Mouse (Mus musculus) heart, postnatal 0 days (tissue): ENCODE results near the gene Neu4. TPM values are rescaled to one million over a fixed set of nuclear protein-coding genes. Genes with fewer than 3 reads are reported as not detected.

Experiments used
- ATAC-seq: fragments of 200-750 bp; cut with Nextera tagmentation; 2 replicates; pipeline ENCODE4 v1.8.0; 2017; ENCODE audit warnings: low read depth, moderate number of reproducible peaks, moderate library complexity; ENCODE audit not compliant: insufficient read depth
- DNase-seq: peaks from one replicate; pipeline ENCODE4 v3.0.0-alpha.2; 2016; ENCODE audit warnings: low spot score
- H3K27ac ChIP-seq: fragments of 300-500 bp; sonication (generic); 2 replicates; pipeline ENCODE4 v1.5.1; 2014; ENCODE audit warnings: low read depth, mild to moderate bottlenecking
- H3K27me3 ChIP-seq: fragments of 300-500 bp; sonication (generic); 2 replicates; pipeline ENCODE4 v1.6.1; 2014; ENCODE audit warnings: low read length, mixed read lengths; ENCODE audit not compliant: control insufficient read depth, insufficient read depth
- H3K36me3 ChIP-seq: fragments of 300-500 bp; sonication (generic); replicated peaks from 2 replicates; pipeline ENCODE4 v1.6.1; 2014; ENCODE audit warnings: low read length, mixed read lengths; ENCODE audit not compliant: control insufficient read depth, insufficient read depth
- H3K4me1 ChIP-seq: fragments of 300-500 bp; sonication (generic); 2 replicates; pipeline ENCODE4 v1.6.1; 2014; ENCODE audit warnings: antibody characterized with exemption; ENCODE audit not compliant: control insufficient read depth, insufficient read depth
- H3K4me2 ChIP-seq: fragments of 300-500 bp; sonication (generic); 2 replicates; pipeline ENCODE4 v1.6.1; 2014; ENCODE audit warnings: low read depth, mild to moderate bottlenecking, low read length, moderate library complexity
- H3K4me3 ChIP-seq: fragments of 300-500 bp; sonication (generic); 2 replicates; pipeline ENCODE4 v1.5.1; 2014; ENCODE audit warnings: low read depth, low read length
- H3K9ac ChIP-seq: fragments of 300-500 bp; sonication (generic); replicated peaks from 2 replicates; pipeline ENCODE4 v1.6.1; 2014; ENCODE audit warnings: low read depth, low read length, mixed read lengths
- H3K9me3 ChIP-seq: fragments of 300-500 bp; sonication (generic); replicated peaks from 2 replicates; pipeline ENCODE4 v1.6.1; 2016; ENCODE audit warnings: low read length; ENCODE audit not compliant: control insufficient read depth
- CTCF ChIP-seq: IDR thresholded peaks from 2 replicates; pipeline ENCODE4 v1.5.1; 2016; ENCODE audit warnings: antibody characterized with exemption, control low read depth, low read depth
- EP300 ChIP-seq: IDR thresholded peaks from 2 replicates; pipeline ENCODE4 v1.6.1; 2016; ENCODE audit warnings: antibody characterized with exemption, low read depth
- WGBS: fragments of 180-500 bp; shearing (Covaris S2); extraction: QIAGEN DNeasy Blood & Tissue Kit; methylation state at CpG from one replicate; pipeline ENCODE4 v1.1.7; 2014; 5-methylcytosine and 5-hydroxymethylcytosine counted together
- polyA plus RNA-seq: library from polyadenylated mRNA; unstranded; fragments of >200 nt; fragmentation: Nextera tagmentation; extraction: Ambion mirVana; gene quantifications from 2 replicates; pipeline ENCODE4 v1.2.1, GENCODE M21; 2015
- total RNA-seq: library from RNA; depleted of rRNA; stranded (reverse); fragments of >200 nt; gene quantifications from 2 replicates; pipeline ENCODE4 v1.2.3, GENCODE M21; 2014; ENCODE audit warnings: low replicate concordance

Neu4 gene
- total and polyA plus RNA-seq, 2 experiments from 2014 or later, result not detected

DNA sequence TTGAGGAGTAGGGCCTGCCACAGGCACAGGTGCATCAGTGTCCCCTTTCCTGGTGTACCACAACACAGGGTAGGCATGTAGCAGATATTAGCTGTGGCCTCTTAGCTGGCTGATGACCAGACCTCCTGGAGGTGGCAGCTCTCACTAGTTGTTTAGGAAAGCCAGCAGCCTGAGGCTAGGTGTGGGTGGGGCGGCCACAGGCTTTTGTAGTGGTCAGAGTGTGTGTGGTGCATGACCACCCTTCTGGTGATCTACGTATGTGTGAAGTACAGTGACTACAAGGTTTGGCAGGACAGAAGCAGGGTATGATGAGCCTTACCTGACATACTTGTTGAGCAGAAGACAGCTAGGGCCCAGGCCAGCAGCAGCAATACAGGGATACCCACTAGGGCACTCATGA is 20.1 kb downstream of the Neu4 start:
- no peak for DNase-seq
- Histone ChIP-seq H3K4me2 (no peak overlapping the region), H3K9me3 (no peaks in the 10 kb centered on the region), H3K4me3 (no peak overlapping the region), H3K27ac (no peak overlapping the region), H3K36me3 (no peaks in the 10 kb centered on the region), H3K4me1 (no peaks in the 10 kb centered on the region), H3K9ac (no peak overlapping the region), H3K27me3 (no peaks in the 10 kb centered on the region)
- ATAC-seq, result no peak
- WGBS, result 80% methylated on average over 2 of the region's 2 CpGs
- TF ChIP-seq EP300 (no peak), CTCF (no peak)

DNA sequence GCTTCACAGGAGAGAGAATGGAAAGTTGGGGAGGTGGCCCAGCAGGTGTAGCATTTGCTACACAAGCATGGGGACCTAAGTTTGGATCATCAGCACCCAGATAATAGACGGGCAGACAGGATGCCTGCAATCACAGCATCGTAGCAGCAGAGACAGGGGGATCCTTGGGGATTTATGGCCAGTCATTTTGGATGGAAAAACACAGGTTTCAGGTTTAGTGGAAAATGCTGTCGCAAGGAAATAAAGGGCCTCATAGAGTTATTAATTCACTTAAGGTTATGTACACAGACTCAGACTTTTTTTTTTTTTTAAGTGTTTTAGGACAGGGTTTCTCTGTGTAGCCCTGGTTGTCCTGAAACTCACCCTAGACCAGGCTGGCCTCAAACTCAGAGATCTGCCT is 25.3 kb downstream of the Neu4 start:
- H3K36me3 ChIP-seq, result no peaks in the 10 kb centered on the region
- TF ChIP-seq CTCF, result no peak
- no peak for TF ChIP-seq EP300
- H3K4me2 ChIP-seq, result no peak overlapping the region
- H3K4me1 ChIP-seq, result no peaks in the 10 kb centered on the region
- no peak overlapping the region for H3K9ac ChIP-seq
- WGBS, result 74% methylated on average over 3 of the region's 3 CpGs
- H3K4me3 ChIP-seq, result no peak overlapping the region
- H3K27me3 ChIP-seq, result no peaks in the 10 kb centered on the region
- no peaks in the 10 kb centered on the region for H3K9me3 ChIP-seq
- DNase-seq (no peak), ATAC-seq (no peak)
- H3K27ac ChIP-seq, result no peak overlapping the region

DNA sequence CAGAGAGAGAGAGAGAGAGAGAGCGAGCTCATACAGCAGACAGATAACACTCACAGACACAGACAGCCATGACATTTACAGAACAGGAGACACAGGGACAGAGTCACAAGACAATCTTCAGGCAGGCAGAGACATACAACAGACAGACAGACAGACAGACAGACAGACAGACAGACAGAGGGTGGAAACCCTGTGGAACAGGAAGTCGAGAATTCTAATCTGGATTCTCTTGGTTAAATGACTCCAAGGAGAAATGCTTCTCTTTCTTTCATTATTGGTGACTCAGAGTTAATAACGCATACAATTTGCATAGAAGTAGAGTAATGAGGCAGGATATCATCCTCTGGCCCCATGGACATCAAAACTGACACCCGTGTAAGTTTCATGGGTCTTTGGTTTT is 26.3 kb downstream of the Neu4 start:
- Histone ChIP-seq H3K9me3 (no peaks in the 10 kb centered on the region), H3K4me3 (no peak overlapping the region), H3K27ac (no peak overlapping the region), H3K4me1 (no peaks in the 10 kb centered on the region), H3K4me2 (no peak overlapping the region), H3K9ac (no peak overlapping the region), H3K27me3 (no peaks in the 10 kb centered on the region), H3K36me3 (no peaks in the 10 kb centered on the region)
- DNase-seq (no peak), ATAC-seq (no peak)
- TF ChIP-seq CTCF, result no peak
- no peak for TF ChIP-seq EP300
- 62% methylated on average over 4 of the region's 4 CpGs for WGBS

DNA sequence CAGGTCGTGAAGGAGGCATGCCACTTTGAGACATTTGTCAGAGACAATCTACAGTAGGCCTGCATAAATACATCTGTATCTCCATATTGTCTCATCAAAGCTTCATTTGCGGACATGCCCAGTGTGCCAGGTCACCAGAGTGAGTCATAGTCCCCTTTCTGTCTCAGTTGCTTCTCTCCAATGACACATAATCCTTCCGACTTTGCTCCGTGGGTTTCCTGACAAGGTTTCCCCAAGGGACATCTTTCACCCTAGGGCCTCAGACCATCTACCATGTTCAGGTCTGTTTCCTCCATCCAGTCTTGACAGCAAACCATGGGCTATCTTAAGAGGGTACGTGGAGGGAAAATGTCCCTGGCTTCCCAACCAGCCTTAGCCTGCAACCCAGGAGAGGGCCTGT is 30.9 kb downstream of the Neu4 start:
- Histone ChIP-seq H3K4me1 (no peaks in the 10 kb centered on the region), H3K9me3 (no peaks in the 10 kb centered on the region), H3K4me3 (no peak overlapping the region), H3K36me3 (no peaks in the 10 kb centered on the region), H3K27me3 (no peaks in the 10 kb centered on the region), H3K4me2 (no peak overlapping the region), H3K9ac (no peak overlapping the region), H3K27ac (no peak overlapping the region)
- TF ChIP-seq CTCF (no peak), EP300 (no peak)
- no peak for DNase-seq
- ATAC-seq, result no peak
- 77% methylated on average over 5 of the region's 5 CpGs for WGBS

DNA sequence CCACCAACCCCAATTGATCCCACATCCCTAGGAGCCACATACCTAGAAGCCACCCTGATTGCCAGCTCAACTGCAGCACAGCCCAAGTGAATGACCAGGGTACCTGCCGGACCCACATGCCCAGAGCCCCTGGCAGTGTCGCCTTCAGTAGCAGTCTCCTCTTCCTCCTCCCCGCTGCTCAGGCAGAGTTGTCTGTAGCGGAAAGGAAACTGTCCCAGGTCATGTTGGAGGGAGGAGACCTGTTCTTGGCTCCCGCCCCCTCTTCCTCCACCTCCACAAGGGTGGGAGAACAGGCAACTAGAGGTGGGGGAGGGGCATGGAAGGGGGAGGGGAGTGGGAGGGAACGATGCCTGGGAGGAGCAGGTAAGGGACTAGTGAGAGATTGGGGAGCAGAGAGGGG is 32.1 kb downstream of the Neu4 start, which contains the start of gene Pdcd1:
Gene Pdcd1 (minus strand): TSS at position 181 of the 400 bp plus-strand sequence.
- H3K9ac ChIP-seq, result no peak within 1 kb of the TSS
- H3K4me2 ChIP-seq, result no peak within 1 kb of the TSS
- no peaks in the 10 kb centered on the region for H3K36me3 ChIP-seq
- ATAC-seq, result no peak
- no peak for TF ChIP-seq CTCF
- TF ChIP-seq EP300, result no peak
- H3K4me1 ChIP-seq, result no peaks in the 10 kb centered on the region
- no peaks in the 10 kb centered on the region for H3K27me3 ChIP-seq
- no peak within 1 kb of the TSS for H3K4me3 ChIP-seq
- no peak for DNase-seq
- WGBS, result 50% methylated on average over 6 of the region's 6 CpGs
- H3K9me3 ChIP-seq, result no peaks in the 10 kb centered on the region
- H3K27ac ChIP-seq, result no peak within 1 kb of the TSS

DNA sequence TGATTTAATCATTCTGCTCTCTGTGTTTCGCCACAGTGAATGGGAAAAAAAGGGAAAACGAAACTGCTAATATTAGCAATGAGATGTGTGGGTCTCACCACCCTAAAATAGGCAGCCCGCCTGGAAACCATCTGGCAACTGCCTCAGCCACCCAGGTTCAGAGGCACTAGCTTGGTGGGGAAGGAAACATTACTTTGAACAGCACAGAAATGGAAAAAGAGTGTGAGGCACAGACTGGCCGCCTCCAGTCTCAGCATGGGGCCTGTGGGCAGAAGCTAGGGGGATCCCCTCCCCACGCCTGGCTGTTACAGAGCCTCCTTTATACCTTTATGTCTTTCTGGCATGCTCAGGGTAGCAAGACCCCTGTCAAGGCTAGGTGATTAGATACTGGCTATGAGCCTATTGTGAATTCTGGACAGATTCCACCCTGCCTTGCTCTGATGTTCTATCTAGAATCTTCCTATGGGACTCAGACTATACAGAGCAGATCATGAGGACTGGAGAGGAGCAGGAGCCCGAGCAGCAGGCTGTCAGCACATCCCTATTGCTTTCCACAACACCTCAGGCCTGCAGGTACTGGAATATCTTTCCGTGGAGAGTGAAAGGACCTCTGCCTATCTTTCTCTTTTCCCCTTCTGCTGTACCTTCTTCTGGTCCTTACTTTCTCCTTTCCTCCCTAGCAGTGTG is 33.4 kb downstream of the Neu4 start:
- H3K9me3 ChIP-seq, result no peaks in the 10 kb centered on the region
- no peaks in the 10 kb centered on the region for H3K36me3 ChIP-seq
- H3K27me3 ChIP-seq, result no peaks in the 10 kb centered on the region
- WGBS, result 51% methylated on average over 7 of the region's 7 CpGs
- TF ChIP-seq CTCF, result no peak
- TF ChIP-seq EP300, result no peak
- H3K9ac ChIP-seq, result no peak overlapping the region
- no peak overlapping the region for H3K4me2 ChIP-seq
- ATAC-seq (no peak), DNase-seq (no peak)
- no peak overlapping the region for H3K27ac ChIP-seq
- H3K4me1 ChIP-seq, result no peaks in the 10 kb centered on the region
- H3K4me3 ChIP-seq, result no peak overlapping the region
